Mouse (Mus musculus) stomach, postnatal 0 days (tissue): Measurements from ENCODE around the gene Ccl2.

Experiments
- CTCF ChIP-seq: IDR thresholded peaks from 2 replicates; pipeline ENCODE4 v1.5.1; 2016; ENCODE audit warnings: antibody characterized with exemption, low read depth, mild to moderate bottlenecking, moderate library complexity
- EP300 ChIP-seq: optimal IDR thresholded peaks from 2 replicates; pipeline ENCODE3; 2016; ENCODE audit warnings: antibody characterized with exemption

- no peak for TF ChIP-seq CTCF
- no peak for TF ChIP-seq EP300
These were observed 34.8 kb upstream of the Ccl2 start for GRCm38 (mm10) chr11:82000581-82000980.
